Mouse (Mus musculus): ENCODE data around the gene Vps35. TPM values are rescaled to one million over a fixed set of nuclear protein-coding genes. Genes with fewer than 3 reads are reported as not detected.

The Vps35 gene
- 10 to 100 TPM; 64.5 to 70.6 TPM for total RNA-seq (2021)

DNA sequence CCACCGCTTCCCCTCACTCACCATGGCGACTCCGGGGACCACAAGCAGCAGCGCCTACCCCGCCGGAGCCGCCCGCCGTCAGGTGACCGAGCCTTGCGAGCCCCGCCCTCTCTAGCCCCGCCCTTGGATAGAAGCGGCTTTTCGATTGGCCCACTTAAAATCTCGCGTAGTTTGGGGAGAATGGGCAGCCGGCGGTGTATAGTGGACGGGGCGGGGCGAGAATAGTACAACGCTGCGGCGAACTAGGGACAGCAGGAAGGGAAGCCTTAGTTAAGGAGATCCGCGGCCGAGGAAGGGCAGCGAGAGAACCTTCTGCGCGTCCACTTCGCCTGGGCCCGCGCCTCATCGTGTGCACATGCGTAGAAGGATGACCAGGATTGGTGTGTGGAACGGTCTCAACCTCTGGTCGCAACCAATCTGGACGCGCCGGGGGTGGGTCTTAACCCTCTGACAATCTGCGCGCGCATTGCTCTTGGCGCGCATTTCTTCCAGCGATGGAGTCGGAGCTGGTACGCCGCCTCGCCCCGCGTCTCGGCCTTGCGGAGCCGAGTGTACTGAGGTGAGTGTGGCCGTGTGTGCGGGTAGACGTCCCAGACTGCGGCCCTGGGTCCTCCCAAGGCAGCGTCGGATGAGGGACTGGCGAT lies at the start of gene Vps35, which contains the start of gene Orc6:
Vps35 (minus strand) TSS at position 369 of the 644 bp plus-strand sequence.
Orc6 (plus strand) TSS at position 199 of the 644 bp plus-strand sequence.
- DNase-seq (ENCODE audit: low spot score), result peak; percentile 93
- intact Hi-C loops (cut with DNase I), result loop anchor here (10.0 kb wide), 2 partner anchors 225 to 255 kb away; partner anchors contain the start of genes Dhps and Dnaja2

DNA sequence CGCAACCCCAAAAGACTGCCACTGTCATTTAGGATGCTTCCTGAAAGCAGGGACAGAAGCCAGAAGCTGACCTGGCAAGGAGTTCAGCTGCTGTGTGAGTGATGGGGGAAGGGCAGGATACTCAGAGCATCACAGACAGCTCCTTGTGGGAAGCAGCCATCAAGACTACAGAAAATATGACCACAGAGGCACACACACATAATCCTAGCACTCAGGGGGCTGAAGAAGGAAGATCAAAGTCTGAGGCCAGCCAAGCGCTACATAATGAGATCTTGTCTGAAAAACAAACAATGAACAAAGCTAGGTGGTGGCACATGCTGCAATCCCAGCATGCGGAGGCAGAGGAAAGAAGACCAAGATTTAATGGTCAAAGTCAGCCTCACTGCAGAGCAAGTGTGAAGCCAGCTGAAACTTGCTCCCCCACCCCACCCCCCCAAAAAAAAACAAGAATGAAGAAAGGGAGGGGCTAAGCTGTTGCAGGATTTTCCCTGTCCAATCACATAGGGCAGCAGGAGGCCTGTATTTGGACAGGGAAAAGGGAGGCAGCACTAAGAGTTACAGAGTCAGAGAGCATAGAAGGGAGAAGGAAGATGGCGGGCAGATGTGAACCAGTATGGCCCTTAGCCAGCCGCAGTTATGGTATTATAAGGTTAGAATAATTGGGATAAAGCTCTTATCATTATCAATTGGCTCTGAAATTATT lies 40.4 kb upstream of the Vps35 start:
- no peak for DNase-seq (ENCODE audit: low spot score)
- intact Hi-C loops (cut with DNase I), result no loop called here

DNA sequence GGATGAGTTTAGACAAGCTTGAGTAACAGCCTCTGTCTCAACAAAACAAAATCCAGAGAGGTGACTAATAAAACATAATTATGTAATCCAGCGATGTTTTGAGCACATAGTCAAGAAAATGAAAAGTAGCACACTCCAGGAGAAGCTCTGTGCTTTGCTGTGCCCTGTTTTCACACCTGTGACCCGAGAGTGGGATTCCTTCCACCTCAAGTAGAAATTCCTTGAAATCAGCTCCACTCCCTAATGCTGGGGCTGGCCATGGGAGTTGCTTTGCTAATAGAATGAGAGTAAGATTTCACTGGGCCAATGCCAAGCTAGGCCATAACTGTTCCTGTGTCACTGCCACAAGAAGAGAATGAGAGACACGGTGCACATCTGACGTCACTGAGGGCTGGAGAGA lies 38.1 kb upstream of the Vps35 start:
- no peak for DNase-seq (ENCODE audit: low spot score)
- intact Hi-C loops (cut with DNase I), result no loop called here

DNA sequence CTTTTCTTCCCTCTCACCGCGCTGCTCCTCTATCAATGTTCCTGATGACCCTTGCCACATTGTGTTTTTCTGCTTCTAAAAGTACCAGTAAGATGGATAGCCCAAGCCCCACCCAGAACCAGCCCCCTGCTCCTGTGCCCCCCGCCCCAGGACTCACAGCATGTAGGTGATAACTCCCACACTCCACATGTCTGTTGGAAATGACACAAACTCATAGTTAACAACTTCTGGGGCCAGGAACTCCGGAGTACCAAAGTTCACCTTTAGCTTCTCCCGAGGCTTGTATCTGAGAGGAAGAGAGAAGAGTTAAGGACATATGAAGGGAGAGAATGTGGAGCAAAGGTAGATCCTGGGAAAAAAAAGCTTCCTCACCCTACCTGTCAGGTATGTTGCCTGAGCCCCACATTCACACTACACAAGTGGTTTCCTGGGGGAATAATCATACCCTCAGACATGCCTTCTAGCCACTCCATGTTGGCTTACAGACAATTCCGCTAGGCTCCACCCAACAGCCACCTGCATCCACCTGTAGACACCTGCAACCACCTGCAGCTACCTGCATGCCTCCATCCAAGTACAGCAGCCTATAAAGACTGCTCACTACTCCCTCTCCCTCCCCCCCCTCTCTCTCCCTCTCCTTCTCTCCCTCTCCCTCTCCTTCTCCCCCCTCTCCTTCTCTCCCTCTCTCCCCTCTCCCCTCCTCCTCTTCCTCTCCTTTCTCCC lies 36.8 kb upstream of the Vps35 start:
- intact Hi-C loops (cut with DNase I), result no loop called here
- DNase-seq (ENCODE audit: low spot score), result no peak

- intact Hi-C loops (cut with DNase I), result no loop called here
- no peak for DNase-seq (ENCODE audit: low spot score)
Observed at GRCm38 (mm10) chr8:85335105-85335504, 35.5 kb upstream of the Vps35 start.

GRCm38 (mm10) chr8:85329506-85329905 lies 29.9 kb upstream of the Vps35 start:
- DNase-seq (ENCODE audit: low spot score), result peak; percentile 13
- intact Hi-C loops (cut with DNase I), result no loop called here

GRCm38 (mm10) chr8:85327036-85327435 lies 27.4 kb upstream of the Vps35 start:
- DNase-seq (ENCODE audit: low spot score), result no peak
- intact Hi-C loops (cut with DNase I), result no loop called here

- intact Hi-C loops (cut with DNase I), result no loop called here
Observed at GRCm38 (mm10) chr8:85323084-85323483, 23.5 kb upstream of the Vps35 start.

DNA sequence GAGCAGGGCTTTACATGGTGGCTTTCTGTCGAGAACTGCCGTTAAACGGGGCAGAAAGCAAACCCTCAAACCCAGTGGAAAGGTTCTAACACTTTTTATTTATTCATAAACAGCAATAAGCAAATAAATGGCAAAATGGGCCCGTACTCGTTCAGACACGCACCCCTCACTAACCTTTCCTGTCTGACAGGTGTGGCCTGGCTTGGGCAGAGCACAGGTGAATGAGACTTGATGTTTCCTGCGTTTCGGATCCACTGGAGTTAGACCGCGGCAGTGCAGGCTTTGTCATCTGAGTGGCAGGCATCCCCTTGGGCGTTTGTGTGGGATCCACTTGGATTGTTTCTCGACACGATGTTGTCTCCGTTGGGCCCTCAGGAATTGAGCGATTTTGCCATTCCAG lies 22.4 kb upstream of the Vps35 start:
- no peak for DNase-seq (ENCODE audit: low spot score)
- intact Hi-C loops (cut with DNase I), result no loop called here

More at GRCm38 (mm10) chr8:85323084-85323483, 23.5 kb upstream of the Vps35 start:
- DNase-seq (ENCODE audit: low spot score), result no peak

DNA sequence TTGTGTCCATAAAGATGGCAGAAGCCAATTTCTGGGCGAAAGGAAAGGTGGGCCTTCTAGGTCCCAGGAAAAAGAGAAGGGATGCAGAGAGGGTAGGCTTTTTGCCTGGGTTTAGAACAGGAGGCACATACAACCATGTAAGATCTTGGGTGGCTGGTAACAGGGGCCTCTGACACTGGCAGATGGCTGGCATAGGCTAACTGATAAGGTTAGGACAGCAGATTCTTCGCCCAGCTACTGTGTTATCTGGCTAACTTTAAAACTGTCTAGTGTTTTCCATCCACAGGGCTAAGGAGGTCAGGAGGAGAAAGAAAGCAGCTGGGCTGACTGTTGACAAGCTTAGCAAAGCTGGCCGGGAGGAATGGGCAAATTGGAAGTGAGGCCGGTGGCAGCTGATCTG lies 18.9 kb upstream of the Vps35 start:
- DNase-seq (ENCODE audit: low spot score), result no peak
- intact Hi-C loops (cut with DNase I), result loop anchor here (5.0 kb wide), 1 partner anchor 79 kb away; no protein-coding TSS in a partner anchor

- DNase-seq (ENCODE audit: low spot score), result no peak
- intact Hi-C loops (cut with DNase I), result loop anchor here (5.0 kb wide), 1 partner anchor 99 kb away; no protein-coding TSS in a partner anchor
Observed at GRCm38 (mm10) chr8:85313036-85313435, 13.4 kb upstream of the Vps35 start.

GRCm38 (mm10) chr8:85311743-85312142 lies 12.1 kb upstream of the Vps35 start:
- no peak for DNase-seq (ENCODE audit: low spot score)
- intact Hi-C loops (cut with DNase I), result loop anchor here (5.0 kb wide), 1 partner anchor 101 kb away; no protein-coding TSS in a partner anchor

DNA sequence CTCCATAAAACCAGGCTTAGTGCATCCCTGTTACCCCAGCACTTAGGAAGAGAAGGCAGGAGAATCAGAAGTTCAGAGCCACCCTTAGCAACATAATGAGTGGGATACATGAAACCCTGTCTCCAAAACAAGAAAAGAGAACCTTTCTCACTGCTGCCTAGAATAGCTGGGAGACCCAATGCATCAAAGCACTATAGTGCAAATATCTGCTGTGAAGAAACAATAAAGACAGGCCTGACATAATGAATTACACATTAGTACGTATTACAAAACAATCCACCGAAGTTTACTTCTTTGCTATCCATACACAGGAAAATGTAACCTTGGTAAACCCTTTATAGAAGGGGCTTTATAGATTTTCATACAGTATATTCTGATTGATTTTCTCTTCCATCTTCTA lies 9.0 kb upstream of the Vps35 start:
- DNase-seq (ENCODE audit: low spot score), result no peak
- intact Hi-C loops (cut with DNase I), result loop anchor here (10.0 kb wide), 1 partner anchor 246 kb away; the partner anchor contains the start of gene Dnaja2

DNA sequence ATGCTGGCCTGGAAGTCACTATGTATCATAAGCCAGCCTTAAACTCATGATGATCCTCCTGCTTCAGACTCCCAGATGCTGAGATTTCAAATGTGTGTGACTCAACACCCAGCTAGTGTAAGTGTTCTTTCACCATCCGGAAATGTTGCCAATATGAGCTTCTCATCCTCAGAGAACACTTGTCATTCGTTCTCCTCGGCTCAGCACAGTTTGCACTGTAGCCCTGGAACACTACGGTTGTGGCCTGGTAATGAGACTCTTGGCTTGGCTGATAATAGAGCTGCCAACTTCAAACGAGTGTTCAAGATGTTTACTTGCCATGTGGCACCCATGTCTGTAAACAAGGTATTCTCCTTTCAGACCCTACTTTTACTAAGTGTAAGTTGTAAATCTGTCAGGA lies 3.9 kb upstream of the Vps35 start:
- intact Hi-C loops (cut with DNase I), result loop anchor here (10.0 kb wide), 1 partner anchor 251 kb away; the partner anchor contains the start of gene Dnaja2
- DNase-seq (ENCODE audit: low spot score), result no peak

DNA sequence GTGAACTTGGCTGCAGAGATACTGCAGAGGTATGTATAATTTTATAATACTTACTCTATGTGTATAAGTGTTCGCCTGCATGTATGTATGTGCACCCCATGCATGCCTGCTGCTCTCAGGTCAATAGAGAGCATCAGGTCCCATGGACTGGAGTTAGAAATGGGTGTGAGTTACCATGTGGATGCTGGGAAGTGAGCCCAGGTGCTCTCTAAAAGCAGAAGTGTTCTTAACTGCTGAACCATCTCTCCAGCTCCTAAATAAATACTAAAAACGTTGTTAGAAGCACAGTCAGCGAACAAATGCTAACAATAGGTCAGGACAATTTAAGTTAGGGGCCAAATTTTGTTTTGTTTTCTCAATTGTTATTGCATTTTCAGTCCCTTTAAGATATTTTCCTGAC lies 3.3 kb upstream of the Vps35 start:
- intact Hi-C loops (cut with DNase I), result loop anchor here (10.0 kb wide), 1 partner anchor 252 kb away; the partner anchor contains the start of gene Dnaja2
- DNase-seq (ENCODE audit: low spot score), result no peak

DNA sequence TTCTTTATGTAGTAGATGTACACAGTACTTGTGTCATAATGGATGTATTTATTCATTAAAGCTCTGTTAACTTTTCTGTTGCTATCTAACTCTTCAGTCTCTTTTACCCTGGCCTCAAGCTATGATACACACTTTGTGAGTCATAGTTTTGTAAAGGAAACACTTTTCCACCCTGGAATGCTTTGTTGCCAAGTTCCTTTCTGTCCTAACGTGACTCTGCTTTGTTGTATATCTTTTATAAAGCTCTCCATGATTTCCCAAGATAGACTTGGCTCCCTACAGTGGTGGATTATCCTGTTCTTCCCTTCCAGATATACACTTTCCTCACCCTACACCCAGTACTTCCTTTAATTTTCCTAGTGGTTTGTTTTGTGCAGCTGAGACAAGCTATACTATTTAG lies 2.3 kb upstream of the Vps35 start:
- DNase-seq (ENCODE audit: low spot score), result no peak
- intact Hi-C loops (cut with DNase I), result loop anchor here (10.0 kb wide), 1 partner anchor 253 kb away; the partner anchor contains the start of gene Dnaja2

- intact Hi-C loops (cut with DNase I), result loop anchor here (10.0 kb wide), 1 partner anchor 224 kb away; the partner anchor contains the start of gene Dhps
- DNase-seq (ENCODE audit: low spot score), result no peak
Observed at GRCm38 (mm10) chr8:85298600-85299433, 785 bp downstream of the Vps35 start.

GRCm38 (mm10) chr8:85286846-85287245 lies 12.8 kb downstream of the Vps35 start:
- DNase-seq (ENCODE audit: low spot score), result no peak
- intact Hi-C loops (cut with DNase I), result no loop called here

- DNase-seq (ENCODE audit: low spot score), result no peak
- intact Hi-C loops (cut with DNase I), result no loop called here
Observed at GRCm38 (mm10) chr8:85227297-85227696, 72.3 kb downstream of the Vps35 start.
